Mouse (Mus musculus): ENCODE data around the gene Cinp.

DNA sequence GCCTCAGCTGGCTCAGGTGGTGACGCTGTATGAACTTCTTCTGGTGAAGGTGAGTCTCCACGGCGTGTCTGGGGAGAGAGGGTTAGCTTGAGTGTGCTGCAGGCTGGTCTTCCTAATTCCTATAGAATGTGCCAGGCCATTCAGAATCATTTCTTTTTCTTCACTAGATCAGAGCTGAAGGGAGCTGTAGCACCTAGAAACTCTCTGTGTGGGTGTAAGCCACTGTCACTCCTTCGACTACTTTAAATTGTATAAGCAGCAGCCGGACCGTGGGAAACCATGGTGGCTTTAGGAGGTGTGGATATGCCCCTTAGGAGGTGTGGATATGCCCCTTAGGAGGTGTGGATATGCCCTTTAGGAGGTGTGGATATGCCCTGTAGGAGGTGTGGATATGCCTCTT lies 24.9 kb downstream of the Cinp start:
- no peak for TF ChIP-seq MAFK (IDR thresholded peaks at IDR 0.05; ENCODE audit: insufficient read depth, low read depth, low read length)
- no peak for TF ChIP-seq CHD2 (IDR thresholded peaks at IDR 0.05; ENCODE audit: low read depth, low read length)
